In genomic region chr2:26138252-26139033, GRCm38 (mm10) we compare ENCODE assay signal across 8 mouse cellular contexts. TPM values are rescaled to one million over a fixed set of nuclear protein-coding genes. Genes with fewer than 3 reads are reported as not detected.
DNase-seq lines count a peak whose midpoint lies in the region; ATAC-seq and TF ChIP-seq lines count a peak whose summit lies in the region.

No protein-coding gene starts in this region.

- intact Hi-C loops in gastrocnemius, postnatal 36 days (cut with DNase I), result no loop called here

- peaks cover 17% of the 10 kb centered on the region; the same call in 1 of the 2 replicates for H3K36me3 ChIP-seq in heart, postnatal 0 days (replicated peaks; ENCODE audit: control insufficient read depth, insufficient read depth, low read length)
- no peaks in the 10 kb centered on the region for H3K36me3 ChIP-seq in liver, embryonic 11.5 days (ENCODE audit: control insufficient read depth, insufficient read depth, low read length)

- TF ChIP-seq EP300 in heart, postnatal 0 days (IDR thresholded peaks at IDR 0.05; ENCODE audit: low read depth), result no peak

- no peak for ATAC-seq in heart, postnatal 0 days (ENCODE audit: insufficient read depth, low read depth)
- ATAC-seq in liver, embryonic 11.5 days (replicated peaks; ENCODE audit: low FRiP score), result peak; percentile 68

- H3K27me3 ChIP-seq in heart, postnatal 0 days (ENCODE audit: control insufficient read depth, insufficient read depth, low read length), result no peaks in the 10 kb centered on the region
- no peaks in the 10 kb centered on the region for H3K27me3 ChIP-seq in liver, embryonic 11.5 days (replicated peaks; ENCODE audit: control insufficient read depth, insufficient read depth, low read length)

- 75% methylated on average over 31 of the region's 31 CpGs for WGBS in heart, postnatal 0 days
- WGBS in liver, embryonic 11.5 days, result 49% methylated on average over 31 of the region's 31 CpGs

- TF ChIP-seq CTCF in heart, postnatal 0 days (IDR thresholded peaks at IDR 0.05; ENCODE audit: low read depth), result no peak

- peak overlapping the region; percentile 78; the same call in 1 of the 2 replicates for H3K9ac ChIP-seq in heart, postnatal 0 days (replicated peaks; ENCODE audit: low read depth, low read length)
- peak overlapping the region; percentile 73 for H3K9ac ChIP-seq in liver, embryonic 11.5 days (ENCODE audit: low read depth, low read length)

- DNase-seq in cerebellum, adult 9-11 months, result peak; percentile 71
- no peak for DNase-seq in cerebellum, postnatal 36 days
- DNase-seq in ES-CJ7 (ENCODE audit: low read depth, low spot score), result peak; percentile 52
- DNase-seq in heart, postnatal 0 days (ENCODE audit: low spot score), result no peak
- DNase-seq in liver, embryonic 11.5 days (ENCODE audit: low spot score), result peak; percentile 80
- peak; percentile 53 for DNase-seq in testis, postnatal 10 days (ENCODE audit: low spot score)
- no peak for DNase-seq in right cerebral cortex, postnatal 25 days
- DNase-seq in gastrocnemius, postnatal 36 days, result no peak

- peak overlapping the region; percentile 85 for H3K4me3 ChIP-seq in heart, postnatal 0 days (ENCODE audit: low read depth, low read length)
- H3K4me3 ChIP-seq in liver, embryonic 11.5 days (ENCODE audit: low read depth, low read length), result peak overlapping the region; percentile 89

- peaks cover 20% of the 10 kb centered on the region for H3K4me1 ChIP-seq in heart, postnatal 0 days (ENCODE audit: control insufficient read depth, insufficient read depth)
- peaks cover 35% of the 10 kb centered on the region for H3K4me1 ChIP-seq in liver, embryonic 11.5 days (replicated peaks; ENCODE audit: control insufficient read depth, insufficient read depth, low read length)

- H3K4me2 ChIP-seq in heart, postnatal 0 days (ENCODE audit: low read depth, low read length), result peak overlapping the region; percentile 76
- peak overlapping the region; percentile 65 for H3K4me2 ChIP-seq in liver, embryonic 11.5 days

- H3K27ac ChIP-seq in heart, postnatal 0 days (ENCODE audit: low read depth), result peak overlapping the region; percentile 93; the same call in 1 of the 2 replicates
- H3K27ac ChIP-seq in liver, embryonic 11.5 days (ENCODE audit: low read depth, low read length), result peak overlapping the region; percentile 95

- no peaks in the 10 kb centered on the region for H3K9me3 ChIP-seq in heart, postnatal 0 days (replicated peaks; ENCODE audit: control insufficient read depth, low read length)
- no peaks in the 10 kb centered on the region for H3K9me3 ChIP-seq in liver, embryonic 11.5 days (ENCODE audit: control insufficient read depth, low read length)

RNA-seq across cellular contexts. Expression of gene Nacc2, which starts 15.4 kb away (rescaled TPM):
- total RNA-seq in heart, postnatal 0 days (2014; rRNA removed; ENCODE audit: low replicate concordance), result 6.8 and 20.6 TPM in 2 replicates
- 5.4 and 6.9 TPM in 2 replicates for polyA plus RNA-seq in heart, postnatal 0 days (2015; fragmentation: Nextera tagmentation; extraction: Ambion mirVana)
- polyA plus RNA-seq in liver, embryonic 11.5 days (2014; fragmentation: Nextera tagmentation; extraction: Ambion mirVana), result 4.0 TPM in 2 replicates
- 10 to 100 TPM; 16.3 to 27.7 TPM for total RNA-seq in gastrocnemius, postnatal 36 days (2021)

Comparison
In these comparisons a context has a peak if more than half of its experiments do, and no peak if none do; other contexts are left out.
1. DNase-seq: peak in cerebellum, adult 9-11 months (single experiment), ES-CJ7 (single experiment), liver, embryonic 11.5 days (single experiment) and testis, postnatal 10 days (single experiment); none in cerebellum, postnatal 36 days (0 of 2), heart, postnatal 0 days (single experiment), right cerebral cortex, postnatal 25 days (single experiment) and gastrocnemius, postnatal 36 days (0 of 2).